8 mouse cellular contexts compared by ENCODE assay signal in genomic region chr7:30717006-30717715, GRCm38 (mm10). TPM values are rescaled to one million over a fixed set of nuclear protein-coding genes. Genes with fewer than 3 reads are reported as not detected.
DNase-seq lines count a peak whose midpoint lies in the region; ATAC-seq and TF ChIP-seq lines count a peak whose summit lies in the region.

No protein-coding gene starts in this region.

- no peaks in the 10 kb centered on the region for H3K36me3 ChIP-seq in ES-Bruce4 (ENCODE audit: control insufficient read depth, insufficient read depth, low read length, poor library complexity, severe bottlenecking)
- H3K36me3 ChIP-seq in forebrain, postnatal 0 days (ENCODE audit: insufficient read depth): no peaks in the 10 kb centered on the region
- no peaks in the 10 kb centered on the region for H3K36me3 ChIP-seq in hindbrain, embryonic 13.5 days

- no peak for TF ChIP-seq POLR2A in ES-Bruce4 (IDR thresholded peaks at IDR 0.05; ENCODE audit: insufficient read depth, low read length)

- peak overlapping the region; percentile 59 for H3K4me2 ChIP-seq in forebrain, postnatal 0 days (ENCODE audit: low read depth)
- peak overlapping the region; percentile 57 for H3K4me2 ChIP-seq in hindbrain, embryonic 13.5 days

- H3K4me3 ChIP-seq in ES-Bruce4 (ENCODE audit: low read depth, low read length): peak overlapping the region; percentile 66
- H3K4me3 ChIP-seq in forebrain, postnatal 0 days (ENCODE audit: low read depth, low read length): peak overlapping the region; percentile 35
- peak overlapping the region; percentile 34 for H3K4me3 ChIP-seq in hindbrain, embryonic 13.5 days

- peak; percentile 81 for DNase-seq in brain, adult 2 months (ENCODE audit: low read depth, low spot score)
- DNase-seq in forebrain, postnatal 0 days: peak; percentile 78
- DNase-seq in layer of hippocampus, postnatal 25 days (ENCODE audit: extremely low spot score in 1 of 2, low spot score in 1 of 2): peak; percentile 30 to 37
- DNase-seq in lung, postnatal 14 days: peak; percentile 57
- peak; percentile 94 for DNase-seq in retina, postnatal 1 day
- peak; percentile 53 to 73 for DNase-seq in thymus, postnatal 36 days

- WGBS in forebrain, postnatal 0 days: 1% methylated on average over 43 of the region's 43 CpGs
- 1% methylated on average over 43 of the region's 43 CpGs for WGBS in hindbrain, embryonic 13.5 days

- no peak for TF ChIP-seq CTCF in ES-Bruce4 (IDR thresholded peaks at IDR 0.05; ENCODE audit: low read depth, low read length)
- TF ChIP-seq CTCF in forebrain, postnatal 0 days (IDR thresholded peaks at IDR 0.05; ENCODE audit: low read depth): no peak

- H3K4me1 ChIP-seq in ES-Bruce4 (ENCODE audit: control insufficient read depth, insufficient read depth, low read length): no peaks in the 10 kb centered on the region
- 0 out of 2 replicates have a peak, but pooled peaks cover 8% of the 10 kb centered on the region for H3K4me1 ChIP-seq in forebrain, postnatal 0 days (ENCODE audit: insufficient read depth)
- H3K4me1 ChIP-seq in hindbrain, embryonic 13.5 days (replicated peaks): peaks cover 16% of the 10 kb centered on the region

- no peak overlapping the region for H3K27ac ChIP-seq in ES-Bruce4 (ENCODE audit: insufficient read depth, low read length)
- H3K27ac ChIP-seq in forebrain, postnatal 0 days (ENCODE audit: low read depth, low read length): no peak overlapping the region
- H3K27ac ChIP-seq in hindbrain, embryonic 13.5 days: no peak overlapping the region

- H3K9ac ChIP-seq in ES-Bruce4 (ENCODE audit: low read depth, poor library complexity, severe bottlenecking): no peak overlapping the region
- H3K9ac ChIP-seq in forebrain, postnatal 0 days: 0 out of 2 replicates have a peak overlapping the region, but pooled peaks have one; percentile 33
- peak overlapping the region; percentile 51; the same call in 1 of the 2 replicates for H3K9ac ChIP-seq in hindbrain, embryonic 13.5 days

- no peaks in the 10 kb centered on the region for H3K9me3 ChIP-seq in ES-Bruce4 (replicated peaks; ENCODE audit: control insufficient read depth, insufficient read depth, low read length, poor library complexity, severe bottlenecking)
- no peaks in the 10 kb centered on the region for H3K9me3 ChIP-seq in forebrain, postnatal 0 days (ENCODE audit: low read length)
- no peaks in the 10 kb centered on the region for H3K9me3 ChIP-seq in hindbrain, embryonic 13.5 days

- no peak for TF ChIP-seq EP300 in ES-Bruce4 (IDR thresholded peaks at IDR 0.05; ENCODE audit: insufficient read depth, low read depth, low read length)

- peak; percentile 97 for ATAC-seq in forebrain, postnatal 0 days
- ATAC-seq in hindbrain, embryonic 13.5 days (ENCODE audit: low FRiP score): peak; percentile 89

- no peaks in the 10 kb centered on the region; the same call in 1 of the 2 replicates for H3K27me3 ChIP-seq in ES-Bruce4 (ENCODE audit: control insufficient read depth, insufficient read depth, low read length, poor library complexity, severe bottlenecking)
- H3K27me3 ChIP-seq in forebrain, postnatal 0 days (ENCODE audit: insufficient read depth, low read length): 0 out of 2 replicates have a peak, but pooled peaks cover 8% of the 10 kb centered on the region
- peaks cover 44% of the 10 kb centered on the region for H3K27me3 ChIP-seq in hindbrain, embryonic 13.5 days

RNA-seq across cellular contexts. Expression of gene Atp4a, which starts 5.2 kb away (rescaled TPM):
- polyA plus RNA-seq in ES-Bruce4 (2011; ENCODE audit: insufficient read depth, insufficient read length, low read depth, missing spikeins): 1.4 and 1.6 TPM in 2 replicates
- total RNA-seq in forebrain, postnatal 0 days (2014; rRNA removed): 1.2 and 2.0 TPM in 2 replicates
- polyA plus RNA-seq in forebrain, postnatal 0 days (2015; fragmentation: Nextera tagmentation; extraction: Ambion mirVana): 2.8 and 4.7 TPM in 2 replicates
- 1.2 and 1.6 TPM in 2 replicates for polyA plus RNA-seq in hindbrain, embryonic 13.5 days (2015; fragmentation: Nextera tagmentation; extraction: Ambion mirVana)
- total RNA-seq in layer of hippocampus, postnatal 25 days (2021): 1 to 10 TPM in 1 of 2 experiments, under 1 TPM in 1; 0.74 to 1.1 TPM

RNA-seq across cellular contexts. Expression of gene Tmem147, which starts 12.2 kb away (rescaled TPM):
- 66.7 and 75.8 TPM in 2 replicates for polyA plus RNA-seq in ES-Bruce4 (2011; ENCODE audit: insufficient read depth, insufficient read length, low read depth, missing spikeins)
- 173 TPM in 2 replicates for total RNA-seq in forebrain, postnatal 0 days (2014; rRNA removed)
- polyA plus RNA-seq in forebrain, postnatal 0 days (2015; fragmentation: Nextera tagmentation; extraction: Ambion mirVana): 290 and 328 TPM in 2 replicates
- polyA plus RNA-seq in hindbrain, embryonic 13.5 days (2015; fragmentation: Nextera tagmentation; extraction: Ambion mirVana): 232 and 243 TPM in 2 replicates
- total RNA-seq in layer of hippocampus, postnatal 25 days (2021): 100 to 1,000 TPM; 116 to 132 TPM

RNA-seq across cellular contexts. Expression of gene 2200002J24Rik, which starts 18.4 kb away (rescaled TPM):
- not detected in 2 replicates for polyA plus RNA-seq in ES-Bruce4 (2011; ENCODE audit: insufficient read depth, insufficient read length, low read depth, missing spikeins)
- not detected in 2 replicates for total RNA-seq in forebrain, postnatal 0 days (2014; rRNA removed)
- not detected in 2 replicates for polyA plus RNA-seq in forebrain, postnatal 0 days (2015; fragmentation: Nextera tagmentation; extraction: Ambion mirVana)
- polyA plus RNA-seq in hindbrain, embryonic 13.5 days (2015; fragmentation: Nextera tagmentation; extraction: Ambion mirVana): not detected in 2 replicates
- total RNA-seq in layer of hippocampus, postnatal 25 days (2021): not detected

RNA-seq across cellular contexts. Expression of gene Gapdhs, which starts 26.3 kb away (rescaled TPM):
- not detected in 2 replicates for polyA plus RNA-seq in ES-Bruce4 (2011; ENCODE audit: insufficient read depth, insufficient read length, low read depth, missing spikeins)
- not detected in 2 replicates for total RNA-seq in forebrain, postnatal 0 days (2014; rRNA removed)
- 0.15 and 0.65 TPM in 2 replicates for polyA plus RNA-seq in forebrain, postnatal 0 days (2015; fragmentation: Nextera tagmentation; extraction: Ambion mirVana)
- 1.3 and 1.7 TPM in 2 replicates for polyA plus RNA-seq in hindbrain, embryonic 13.5 days (2015; fragmentation: Nextera tagmentation; extraction: Ambion mirVana)
- total RNA-seq in layer of hippocampus, postnatal 25 days (2021): not detected

RNA-seq across cellular contexts. Expression of gene Sbsn, which starts 34.1 kb away (rescaled TPM):
- polyA plus RNA-seq in ES-Bruce4 (2011; ENCODE audit: insufficient read depth, insufficient read length, low read depth, missing spikeins): 12.4 and 14.6 TPM in 2 replicates
- 2.8 and 4.6 TPM in 2 replicates for total RNA-seq in forebrain, postnatal 0 days (2014; rRNA removed)
- 2.3 and 3.5 TPM in 2 replicates for polyA plus RNA-seq in forebrain, postnatal 0 days (2015; fragmentation: Nextera tagmentation; extraction: Ambion mirVana)
- 1.3 and 1.7 TPM in 2 replicates for polyA plus RNA-seq in hindbrain, embryonic 13.5 days (2015; fragmentation: Nextera tagmentation; extraction: Ambion mirVana)
- 1 to 10 TPM; 7.5 to 7.7 TPM for total RNA-seq in layer of hippocampus, postnatal 25 days (2021)

Comparison
In these comparisons a context has a peak if more than half of its experiments do, and no peak if none do; other contexts are left out.
1. DNase-seq: peak in every context shown above with its lines; median percentile 94 in retina, postnatal 1 day; 81 in brain, adult 2 months; 78 in forebrain, postnatal 0 days; 63 in thymus, postnatal 36 days; 57 in lung, postnatal 14 days; 34 in layer of hippocampus, postnatal 25 days.